Mouse (Mus musculus): ENCODE data around the gene Kif3a.

DNA sequence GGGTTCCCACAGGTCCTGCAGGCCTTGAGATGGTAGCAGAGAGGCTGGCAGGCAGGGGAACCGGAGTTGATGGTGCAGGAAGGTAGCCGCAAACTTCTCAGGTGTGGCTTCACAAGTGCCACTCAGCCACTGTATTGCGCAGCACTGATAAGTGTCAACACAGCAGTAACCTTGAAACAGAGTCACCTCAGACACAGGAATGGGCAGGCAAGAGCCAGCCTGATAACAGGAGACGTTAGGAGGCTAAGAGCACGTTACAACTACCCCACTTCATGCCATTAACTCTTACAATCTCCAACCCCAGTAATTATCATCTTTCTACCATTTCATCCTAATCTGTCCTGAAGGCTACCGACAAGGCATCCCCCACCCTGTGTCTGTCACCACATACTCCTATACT lies 19.6 kb upstream of the Kif3a start:
- TF ChIP-seq ZNF384 (IDR thresholded peaks at IDR 0.05; ENCODE audit: low read depth, low read length), result no peak
- TF ChIP-seq MAFK (IDR thresholded peaks at IDR 0.05; ENCODE audit: insufficient read depth, low read depth, low read length), result no peak
- TF ChIP-seq ZC3H11A (IDR thresholded peaks at IDR 0.05; ENCODE audit: borderline replicate concordance, low read depth, low read length), result no peak
